Mouse (Mus musculus): ENCODE data around the gene Car14.
"Not testable (repeated sequence)": the region's sequence is repeated elsewhere in the genome, so short reads cannot be mapped to it uniquely, and the experiment has no call there.

Car14 gene

DNA sequence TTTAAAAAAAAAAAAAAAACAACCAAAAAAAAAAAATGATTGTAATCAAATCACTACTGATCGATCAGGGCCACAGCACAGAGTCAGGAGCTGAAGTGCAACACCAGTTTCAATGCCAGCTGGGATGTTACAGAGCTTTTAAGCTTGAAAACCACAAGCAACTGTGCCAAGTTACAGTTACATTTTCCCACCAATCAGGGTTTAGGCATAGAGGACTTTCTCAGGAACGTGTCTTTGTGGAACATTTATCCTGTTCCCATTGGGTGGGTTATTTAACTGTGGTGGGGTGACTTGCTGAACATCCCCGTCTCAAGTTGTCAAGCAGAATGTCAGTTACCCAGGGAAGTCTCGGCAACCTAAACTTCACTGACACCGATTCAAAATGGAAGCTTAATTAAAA, 20.6 kb upstream of the Car14 start:
- no peak for DNase-seq (ENCODE audit: extremely low spot score)

DNA sequence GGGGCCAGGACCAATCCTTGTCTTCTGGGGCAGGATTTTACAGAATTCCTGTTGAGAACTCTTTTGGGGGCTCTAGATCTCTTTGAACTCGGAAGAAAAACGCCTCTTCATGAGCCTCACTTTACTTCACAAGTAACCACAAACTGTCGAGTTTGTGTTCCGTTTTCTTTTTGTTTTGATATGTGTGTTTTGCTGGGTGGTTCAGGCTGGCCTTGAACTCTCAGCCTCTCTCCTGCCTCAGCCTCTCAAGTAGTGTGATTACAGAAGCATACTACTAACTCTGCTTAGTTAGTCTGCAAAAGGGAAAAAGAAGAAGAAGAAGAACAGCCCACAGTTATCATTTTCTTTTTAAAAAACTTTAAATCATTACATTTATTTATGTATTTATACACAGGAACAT, 19.7 kb upstream of the Car14 start:
- DNase-seq (ENCODE audit: extremely low spot score), result no peak

DNA sequence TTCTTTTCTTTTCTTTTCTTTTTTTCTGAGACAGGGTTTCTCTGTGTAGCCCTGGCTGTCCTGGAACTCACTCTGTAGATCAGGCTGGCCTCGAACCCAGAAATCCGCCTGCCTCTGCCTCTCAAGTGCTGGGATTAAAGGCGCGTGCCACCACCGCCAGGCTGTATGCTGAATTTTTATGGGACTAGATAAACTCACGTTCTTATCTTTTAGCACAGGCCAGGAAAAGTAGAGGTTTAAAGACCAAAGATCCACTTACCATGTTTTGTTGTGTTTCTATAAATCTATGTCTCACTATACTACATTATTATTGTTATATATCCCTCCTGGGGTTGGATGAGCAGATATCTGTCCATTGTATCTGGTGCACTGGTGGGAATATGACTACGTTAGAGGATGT, 18.9 kb upstream of the Car14 start:
- DNase-seq (ENCODE audit: extremely low spot score), result not testable (repeated sequence)

DNA sequence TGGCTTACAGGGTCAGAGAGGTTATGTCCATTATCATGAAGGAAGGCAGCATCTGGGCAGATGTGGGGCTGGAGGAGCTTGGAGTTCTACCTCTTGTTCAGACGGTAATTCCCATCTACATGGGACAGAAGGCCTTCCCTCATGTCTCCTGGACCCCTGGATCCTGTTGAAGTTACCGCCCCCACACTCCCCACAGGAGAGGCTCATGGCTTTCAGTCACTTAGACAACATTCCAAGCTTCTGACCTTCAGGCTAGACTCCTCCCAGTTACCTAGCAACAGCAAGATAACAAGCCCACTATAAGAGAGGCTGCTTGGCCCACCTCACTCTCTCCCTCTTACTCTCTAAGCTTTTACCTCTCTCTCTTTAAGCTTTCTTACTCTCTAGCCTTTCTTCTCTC, 16.0 kb upstream of the Car14 start:
- not testable (repeated sequence) for DNase-seq (ENCODE audit: extremely low spot score)

DNA sequence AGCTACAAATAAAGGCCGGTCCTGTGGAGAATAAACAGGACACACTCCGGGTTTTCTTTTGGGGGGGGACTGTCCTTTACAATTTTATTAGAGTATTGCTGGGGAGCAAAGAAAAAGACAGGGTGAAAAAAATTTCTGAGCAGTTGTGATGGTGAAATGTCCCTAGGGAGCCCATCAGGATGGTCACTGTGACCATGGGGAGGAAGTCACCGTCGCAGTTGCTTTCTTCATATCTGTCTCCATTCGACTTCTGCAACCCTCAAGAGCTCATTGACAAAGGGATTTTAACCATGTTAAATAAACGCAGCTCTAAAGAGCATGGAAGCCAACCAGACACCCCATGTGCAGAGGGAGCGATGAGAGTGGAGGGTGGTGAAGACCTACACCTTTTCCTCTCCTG, 12.3 kb upstream of the Car14 start:
- no peak for DNase-seq (ENCODE audit: extremely low spot score)

DNA sequence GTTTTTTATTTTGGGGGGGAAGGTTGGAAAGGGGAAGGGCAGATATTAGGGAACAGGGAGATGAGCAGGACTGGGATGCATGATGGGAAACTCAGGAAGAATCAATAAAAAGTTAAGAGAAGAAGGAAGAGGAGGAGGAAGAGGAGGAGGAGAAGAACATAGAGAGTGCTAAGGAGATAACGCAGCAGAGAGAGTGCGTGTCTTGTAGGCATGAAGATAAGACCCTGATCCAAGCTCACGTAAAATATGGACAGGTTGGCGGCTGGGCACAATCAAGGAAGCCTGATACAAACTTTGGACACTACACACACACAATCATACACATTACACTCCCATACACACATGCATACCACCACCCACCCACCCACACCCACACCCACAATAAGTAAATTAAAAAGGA, 10.2 kb upstream of the Car14 start:
- DNase-seq (ENCODE audit: extremely low spot score), result no peak

DNA sequence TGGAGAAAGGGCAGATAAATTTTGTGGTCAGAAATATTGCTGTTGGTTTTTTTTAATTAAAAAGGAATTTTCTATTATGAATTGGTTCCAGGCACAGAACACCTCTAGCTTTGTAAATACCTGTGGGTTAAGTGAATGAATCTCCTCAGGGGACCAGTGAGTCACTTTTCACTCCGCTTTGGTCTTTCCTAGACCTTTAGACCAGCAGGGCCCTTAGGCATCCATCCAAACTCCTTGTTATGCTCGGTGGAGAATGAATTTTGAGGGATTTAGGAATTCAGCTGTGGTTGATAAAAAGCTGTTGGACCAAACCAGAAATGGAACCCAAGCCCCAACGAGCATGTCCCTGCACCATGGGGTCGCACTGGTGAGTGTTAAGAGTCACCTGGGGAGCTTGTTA, 3.1 kb upstream of the Car14 start:
- DNase-seq (ENCODE audit: extremely low spot score), result no peak

DNA sequence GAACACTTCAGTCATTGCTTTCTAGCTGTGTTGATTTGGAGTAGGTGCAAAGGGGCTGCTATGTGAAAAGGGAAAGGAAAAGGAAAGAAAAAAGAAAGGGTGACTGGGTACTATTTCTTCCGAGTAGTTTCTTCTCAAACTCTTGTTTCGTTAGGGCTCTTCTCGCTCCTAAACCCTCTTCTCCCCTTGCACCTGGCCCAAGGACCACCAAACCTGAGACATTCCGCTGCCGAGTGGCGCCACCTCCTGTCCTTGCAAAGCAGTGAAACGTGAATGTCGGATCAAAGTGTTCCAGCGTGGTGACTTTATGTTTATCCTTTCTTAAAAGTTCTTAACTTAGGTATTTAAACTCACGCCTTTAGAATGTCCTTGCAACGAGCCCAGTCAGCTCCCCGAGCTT, 2.4 kb upstream of the Car14 start:
- DNase-seq (ENCODE audit: extremely low spot score), result peak; percentile 76

DNA sequence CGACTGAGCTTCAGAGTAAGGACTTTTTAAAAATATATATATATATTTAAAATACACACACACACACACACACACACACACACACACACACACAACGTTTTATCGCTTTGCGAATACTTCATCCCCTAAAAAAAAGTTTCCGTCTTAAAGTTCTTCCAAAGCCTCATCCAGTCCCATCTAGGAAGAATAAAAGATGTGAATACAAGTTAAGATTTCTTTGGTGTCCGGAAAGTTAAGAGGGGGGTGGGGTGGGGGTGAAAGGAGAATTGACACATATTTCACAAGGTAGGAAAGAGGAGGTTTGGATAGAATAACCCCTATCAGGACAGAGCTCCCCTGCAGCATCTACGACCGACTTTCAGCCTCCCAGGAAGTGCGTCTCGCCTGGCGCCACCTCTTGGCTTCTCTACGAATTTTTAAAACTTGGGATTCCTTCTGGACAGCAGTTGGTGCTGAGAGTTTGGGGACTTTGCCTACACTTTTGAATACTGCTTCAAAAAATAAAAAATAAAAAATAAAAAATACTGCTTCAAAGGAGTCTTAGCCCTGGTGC, 1.5 kb upstream of the Car14 start:
- DNase-seq (ENCODE audit: extremely low spot score), result peak; percentile 77

DNA sequence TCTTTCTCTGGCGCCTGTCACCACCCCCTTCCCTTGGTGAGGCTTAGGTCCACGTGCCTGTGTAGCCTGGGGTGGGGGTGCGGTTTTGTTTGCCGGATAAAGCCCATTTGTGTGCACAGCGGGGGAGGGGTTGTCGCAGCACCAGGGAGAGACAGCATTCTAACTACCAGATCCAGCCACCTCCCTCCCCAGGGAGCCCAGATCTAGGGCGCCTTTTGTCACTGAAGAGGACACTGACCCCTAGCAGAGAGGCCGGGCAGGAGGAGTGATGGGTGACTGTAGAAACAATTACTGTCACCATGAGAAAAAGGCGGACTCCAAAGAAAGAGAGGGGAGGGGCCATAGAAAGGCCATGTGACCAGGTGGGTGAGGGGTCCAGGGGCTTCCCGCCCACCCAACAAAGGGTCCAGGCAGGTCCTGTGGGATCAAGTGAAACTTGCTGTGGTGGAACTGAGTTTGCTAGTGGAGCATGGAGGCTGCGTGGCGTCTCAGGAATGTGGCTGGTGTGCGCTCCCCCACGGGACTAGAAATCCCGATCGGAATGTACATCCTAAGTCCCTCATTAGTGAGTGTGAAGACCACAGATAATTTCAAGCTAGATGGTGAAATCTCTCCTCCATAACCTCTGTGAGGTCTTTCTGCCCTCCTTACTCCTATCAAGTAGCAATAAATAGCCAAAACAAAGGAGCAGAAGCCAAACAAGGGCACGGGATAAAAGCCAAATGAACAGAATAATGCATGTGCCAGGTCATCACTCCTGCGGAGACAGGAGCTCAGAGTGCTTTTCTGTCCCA, 852 bp upstream of the Car14 start:
- DNase-seq (ENCODE audit: extremely low spot score), result peak; percentile 90

DNA sequence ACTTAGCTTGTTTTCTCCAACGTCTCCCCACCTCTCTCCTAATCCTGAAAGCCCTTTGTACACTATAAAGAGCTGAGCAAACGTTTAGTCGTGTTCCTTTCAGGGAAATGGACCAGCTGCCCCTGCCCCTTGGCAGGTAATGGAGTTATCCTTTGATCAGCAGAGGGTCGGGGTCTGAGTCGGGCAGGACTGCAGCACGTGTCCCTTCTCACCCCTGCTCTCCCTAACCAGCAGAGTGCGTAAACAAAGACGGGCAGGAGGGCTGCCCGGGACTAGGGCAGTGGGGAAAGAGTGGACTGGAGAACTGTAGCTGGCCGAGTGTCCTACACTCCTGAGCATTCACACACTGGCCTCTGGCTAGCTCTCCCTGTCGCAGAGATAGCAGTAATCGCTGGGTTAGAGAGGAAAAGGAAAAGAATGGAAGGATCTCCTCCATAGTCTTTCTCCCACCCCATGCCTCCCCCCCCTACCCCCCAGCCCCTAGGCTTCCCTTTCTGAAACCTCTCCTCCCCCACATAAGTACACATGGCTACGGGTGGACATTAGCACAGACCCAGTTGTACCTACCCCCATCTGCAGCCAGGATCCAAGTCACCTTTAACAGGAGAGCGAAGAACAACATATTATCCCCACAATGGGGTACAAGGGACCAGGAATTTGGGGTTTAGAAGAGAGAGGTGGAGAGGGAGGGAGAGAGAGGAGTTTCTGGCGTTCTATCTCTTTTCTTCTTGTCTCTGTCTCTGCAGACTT, 563 bp downstream of the Car14 start:
- DNase-seq (ENCODE audit: extremely low spot score), result peak; percentile 72

DNA sequence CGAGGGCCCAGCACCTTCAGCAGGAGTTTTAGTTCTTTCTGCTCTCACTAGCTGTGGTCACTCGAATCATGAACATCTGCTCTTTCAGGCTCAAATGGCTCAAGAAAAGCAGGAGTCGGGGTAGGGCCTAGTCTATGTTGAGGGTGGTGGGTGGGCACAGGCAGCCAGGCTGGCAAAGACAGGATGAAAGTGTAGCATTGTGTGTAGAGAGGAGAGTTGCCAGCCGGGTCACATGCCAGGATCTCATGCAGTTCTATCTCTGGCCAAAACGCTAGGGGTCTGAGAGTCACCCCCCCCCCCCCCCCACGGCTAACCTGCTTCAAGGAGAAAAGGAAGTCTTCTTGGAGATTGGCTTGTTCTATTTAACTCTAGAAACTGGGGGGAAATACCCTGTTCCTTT, 1.8 kb downstream of the Car14 start:
- DNase-seq (ENCODE audit: extremely low spot score), result peak; percentile 24

DNA sequence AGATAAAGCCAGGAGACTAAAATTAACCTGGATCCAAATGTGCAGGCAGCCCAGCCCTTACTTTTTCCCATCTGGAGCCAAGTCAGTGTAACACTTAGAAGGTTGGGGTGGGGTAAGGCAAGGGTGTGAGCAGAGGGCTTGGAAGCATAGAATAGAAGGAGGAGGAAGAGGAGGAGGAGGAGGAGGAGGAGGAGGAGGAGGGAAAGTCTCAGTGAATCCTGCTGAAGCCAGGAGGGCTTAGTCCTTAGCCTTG, 2.2 kb downstream of the Car14 start:
- no peak for DNase-seq (ENCODE audit: extremely low spot score)

DNA sequence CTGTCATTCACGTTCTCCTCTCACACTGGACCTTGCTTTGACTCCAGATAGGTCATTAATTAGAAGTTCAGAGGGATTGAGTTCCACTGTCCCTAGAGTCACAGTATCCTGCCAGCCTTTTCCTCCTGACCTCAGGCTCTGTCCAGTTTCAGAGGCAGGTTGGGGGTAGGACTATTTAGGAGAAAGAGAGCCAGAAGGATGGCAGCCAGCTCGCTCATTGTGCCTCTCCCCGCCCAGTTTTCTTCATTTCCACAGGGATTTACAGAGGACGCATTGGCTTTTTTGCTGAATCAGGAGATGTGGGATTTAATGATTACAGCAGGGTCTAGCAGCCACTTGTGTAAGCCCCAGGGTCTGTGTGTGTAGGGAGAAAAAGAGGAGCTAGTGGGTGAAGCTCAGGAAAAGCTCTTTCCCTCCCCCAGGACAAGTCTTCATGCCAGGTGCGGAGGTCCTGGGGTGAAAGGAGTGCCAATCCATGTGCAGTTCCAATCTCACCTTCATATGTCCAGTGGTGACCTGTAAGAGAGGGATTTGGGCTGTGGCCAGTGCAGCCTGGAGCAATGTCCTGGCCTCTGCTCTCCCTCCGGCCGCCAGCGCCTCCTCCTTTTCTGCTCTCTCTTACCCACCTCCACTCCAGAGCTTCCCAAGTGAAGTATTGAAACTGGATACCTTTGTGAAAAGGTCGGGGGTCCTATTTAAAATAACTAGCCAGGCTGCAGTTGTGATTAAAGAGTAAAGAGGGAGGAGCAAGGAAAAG, 2.7 kb downstream of the Car14 start:
- no peak for DNase-seq (ENCODE audit: extremely low spot score)

DNA sequence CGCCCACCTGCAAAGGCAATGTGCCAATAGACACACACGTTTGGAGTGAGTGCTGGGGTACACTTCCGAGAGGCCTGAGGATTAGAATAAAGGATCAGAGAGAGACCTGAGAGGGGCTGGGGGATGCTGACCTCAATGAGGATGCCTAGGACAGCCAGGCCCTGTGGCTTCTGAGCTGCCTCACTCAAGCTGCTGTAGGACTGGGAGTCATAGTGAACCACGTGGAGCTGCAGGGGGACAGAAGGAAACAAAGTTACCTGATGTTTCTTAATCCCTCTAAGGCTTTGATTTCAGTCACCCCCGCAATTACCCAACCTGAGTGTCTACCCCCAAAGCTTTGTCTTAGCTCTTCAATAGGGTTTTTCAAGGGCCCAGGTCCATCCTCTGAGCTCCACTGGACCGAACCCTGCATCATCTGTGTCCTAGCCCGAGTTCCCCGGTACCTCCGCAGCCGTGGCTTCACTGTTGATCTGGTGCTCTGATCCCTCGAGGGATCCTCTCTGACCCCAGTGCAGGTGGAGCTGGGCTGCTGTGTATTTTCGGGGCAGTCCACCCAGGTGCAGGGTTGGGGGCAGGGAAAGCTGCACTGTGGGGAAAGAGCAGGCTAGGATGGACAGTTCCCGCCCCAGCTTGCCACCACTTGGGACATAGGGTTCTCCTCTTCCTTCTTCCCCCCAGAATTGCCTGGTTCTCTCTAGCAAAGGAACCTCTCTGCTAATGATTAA, 4.5 kb downstream of the Car14 start:
- DNase-seq (ENCODE audit: extremely low spot score), result no peak

DNA sequence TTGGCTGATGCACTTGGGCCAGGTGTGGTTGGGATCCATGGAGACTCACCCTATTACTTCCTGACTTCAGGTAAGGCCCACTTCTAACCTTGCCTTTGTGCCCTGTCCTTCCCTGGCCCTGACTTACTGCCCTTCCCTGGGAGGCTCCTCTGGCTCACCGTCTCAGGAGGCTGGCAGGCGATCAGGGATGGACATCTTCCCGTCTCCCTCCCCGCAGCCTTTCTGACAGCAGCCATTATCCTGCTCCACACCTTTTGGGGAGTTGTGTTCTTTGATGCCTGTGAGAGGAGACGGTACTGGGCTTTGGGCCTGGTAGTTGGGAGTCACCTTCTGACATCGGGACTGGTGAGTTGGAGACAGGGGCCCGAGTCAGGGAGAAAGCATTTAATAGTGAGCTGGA, 9.0 kb downstream of the Car14 start:
- not testable (repeated sequence) for DNase-seq (ENCODE audit: extremely low spot score)

DNA sequence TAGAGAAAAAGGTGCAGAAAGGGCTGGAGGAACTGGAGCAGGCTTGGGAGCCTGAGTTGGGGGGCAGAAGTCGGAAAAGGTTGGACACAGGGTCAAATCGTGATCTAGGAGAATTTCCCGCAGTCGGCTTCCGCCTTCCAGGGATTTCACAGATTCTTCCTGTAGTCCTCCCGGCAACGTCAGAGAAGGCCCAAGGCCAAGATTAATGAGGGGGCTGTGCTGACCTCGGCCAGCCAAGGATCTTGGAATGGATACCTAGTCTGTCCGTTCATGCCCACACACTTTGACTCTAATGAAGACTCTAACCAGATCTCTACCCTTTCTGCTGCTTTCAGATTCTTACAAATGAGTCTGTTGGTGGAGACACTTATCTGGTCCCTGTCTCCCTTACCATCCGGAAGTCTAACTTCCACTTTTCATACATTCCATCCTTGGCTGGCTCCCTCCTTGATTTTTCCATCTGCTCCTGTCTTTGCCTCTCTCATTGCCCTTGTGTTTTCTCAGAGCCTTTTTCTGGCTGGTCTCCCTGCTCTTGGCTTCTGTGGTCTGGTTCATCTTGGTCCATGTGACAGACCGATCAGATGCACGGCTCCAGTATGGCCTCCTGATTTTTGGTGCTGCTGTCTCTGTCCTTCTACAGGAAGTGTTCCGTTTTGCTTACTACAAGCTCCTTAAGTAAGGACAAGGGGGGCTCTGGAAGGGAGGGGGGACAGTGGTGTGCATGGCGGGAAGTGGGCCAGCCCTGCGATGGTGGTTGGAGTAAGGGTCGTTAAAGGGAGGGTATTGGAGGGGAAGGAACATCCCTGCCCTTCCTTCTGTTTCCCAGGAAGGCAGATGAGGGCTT, 10.0 kb downstream of the Car14 start:
- peak; percentile 55 for DNase-seq (ENCODE audit: extremely low spot score)

DNA sequence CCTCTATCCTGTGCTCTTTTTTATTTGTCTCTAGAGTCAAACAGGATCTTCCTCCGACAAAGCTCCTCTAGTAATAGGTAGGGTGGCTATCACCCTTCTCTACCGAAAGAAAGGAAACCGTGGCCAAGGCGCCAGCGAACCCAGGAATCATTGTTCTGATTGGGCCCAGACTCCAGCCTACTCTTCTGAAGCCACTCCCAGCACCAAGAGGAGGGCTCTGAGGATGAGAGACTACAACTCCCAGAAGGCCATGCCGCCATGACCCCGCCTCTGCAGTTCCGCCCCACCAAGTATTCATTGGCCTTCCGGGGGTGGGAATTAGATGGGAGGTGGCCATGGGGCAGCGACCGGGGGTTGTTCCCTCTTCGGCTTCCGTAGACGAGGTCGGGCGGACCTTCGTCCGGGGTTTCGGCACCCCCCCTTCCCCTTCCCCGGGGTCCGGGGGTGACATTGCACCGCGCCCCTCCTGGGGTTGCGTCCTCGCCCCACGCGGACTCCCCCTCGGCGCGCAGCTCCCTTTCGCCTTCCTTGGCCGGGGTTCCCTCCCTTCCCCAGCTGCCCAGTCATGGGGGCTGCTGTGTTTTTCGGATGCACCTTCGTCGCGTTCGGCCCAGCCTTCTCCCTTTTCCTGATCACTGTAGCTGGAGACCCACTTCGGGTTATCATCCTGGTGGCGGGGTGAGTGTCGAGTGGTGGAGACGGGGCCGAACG, 10.7 kb downstream of the Car14 start, which contains the start of gene Aph1a:
Aph1a (plus strand) TSS at position 364 of the 711 bp plus-strand sequence.
- DNase-seq (ENCODE audit: extremely low spot score), result peak; percentile 97

DNA sequence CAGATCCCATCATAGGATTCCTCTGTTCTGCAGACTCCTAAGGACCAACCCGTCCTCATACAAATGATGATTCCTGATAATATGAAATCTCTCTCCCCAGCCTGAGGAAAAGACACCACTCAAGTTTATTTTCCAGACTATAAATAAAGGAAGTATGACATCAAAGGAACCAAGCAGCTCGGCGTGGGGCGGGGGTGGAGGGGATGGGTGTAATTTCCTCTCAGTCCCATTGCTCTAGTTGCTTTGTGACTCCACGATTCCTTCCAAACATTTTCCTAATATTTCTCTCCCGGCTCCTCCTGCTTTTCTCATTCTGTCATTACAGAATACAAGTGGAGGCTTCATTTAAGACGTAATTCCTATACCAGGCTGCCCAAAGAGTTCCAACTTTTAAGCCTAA, 11.4 kb downstream of the Car14 start:
- DNase-seq (ENCODE audit: extremely low spot score), result no peak
